In the genomic region with DNA sequence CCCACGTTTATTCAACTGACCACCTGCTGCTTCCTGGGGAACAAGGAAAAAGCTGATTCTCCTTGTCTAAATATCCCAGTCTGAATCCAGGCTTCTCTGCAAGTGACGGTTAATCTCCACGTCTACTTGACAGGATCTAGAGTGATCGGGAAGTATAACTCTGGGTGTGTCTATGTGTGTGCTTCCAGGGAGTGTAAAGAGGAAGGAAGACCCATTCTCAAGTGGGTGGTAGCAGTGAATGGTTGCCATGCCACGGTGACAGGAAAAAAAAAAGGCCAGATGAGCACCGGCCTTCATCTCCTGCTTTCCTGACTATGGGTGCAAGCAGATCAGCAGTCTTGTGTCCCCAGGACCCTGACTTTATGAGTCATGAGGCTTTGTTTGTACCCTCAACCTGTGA, we compare ENCODE assay signal across 12 mouse cellular contexts.
"Had no signal": no experiment of that assay in that cellular context is flagged by ENCODE, and none has a peak within 500 bp of the region (broad histone marks: within the 10 kb centered on the region; RNA-seq: fewer than 3 reads in every experiment).

No protein-coding gene starts in this region.

- H3K9ac ChIP-seq: kidney, embryonic 15.5 days; limb, embryonic 15.5 days; liver, embryonic 12.5 days; midbrain, embryonic 12.5 days; neural tube, embryonic 13.5 days had no signal

- H3K36me3 ChIP-seq: limb, embryonic 15.5 days; liver, embryonic 12.5 days had no signal

- ATAC-seq: liver, embryonic 12.5 days; midbrain, embryonic 16.5 days had no signal

- H3K27ac ChIP-seq: kidney, embryonic 15.5 days; limb, embryonic 15.5 days; liver, embryonic 12.5 days; midbrain, embryonic 12.5 days; neural tube, embryonic 13.5 days had no signal

- H3K4me3 ChIP-seq: kidney, embryonic 15.5 days; limb, embryonic 15.5 days; liver, embryonic 12.5 days; midbrain, embryonic 12.5 days; neural tube, embryonic 13.5 days had no signal

- DNase-seq: kidney, adult 11 months; kidney, postnatal 14 days; layer of hippocampus, postnatal 36 days; lung, postnatal 14 days; right cerebral cortex, postnatal 14 days; thymus, postnatal 4 days had no signal

- H3K9me3 ChIP-seq: kidney, embryonic 15.5 days; limb, embryonic 15.5 days; liver, embryonic 12.5 days; midbrain, embryonic 12.5 days; neural tube, embryonic 13.5 days had no signal

- H3K4me1 ChIP-seq: liver, embryonic 12.5 days had no signal

- H3K27me3 ChIP-seq: kidney, embryonic 15.5 days; limb, embryonic 15.5 days; liver, embryonic 12.5 days; midbrain, embryonic 12.5 days; neural tube, embryonic 13.5 days had no signal

- H3K4me2 ChIP-seq: kidney, embryonic 15.5 days; limb, embryonic 15.5 days; liver, embryonic 12.5 days; midbrain, embryonic 12.5 days; neural tube, embryonic 13.5 days had no signal
